Mouse (Mus musculus) heart, adult 18-20 months (tissue): ENCODE measurements around the gene Dazap2. TPM values are rescaled to one million over a fixed set of nuclear protein-coding genes. Genes with fewer than 3 reads are reported as not detected.

Source experiments
- DNase-seq, 2 experiments: peaks; one replicate each; pipeline ENCODE4 v3.0.0; 2021 to 2022; ENCODE audit warnings: mixed read lengths in 1 of 2
- total RNA-seq, 2 experiments: library from RNA; stranded (reverse); gene quantifications; 2 replicates each; pipeline ENCODE4 v1.2.3; 2021

Dazap2 gene
- total RNA-seq, 2 experiments from 2014 or later = 152 to 194 TPM

- DNase-seq = peak; percentile 67 to 85
Measured at GRCm38 (mm10) chr15:100636700-100637501, 21.8 kb downstream of the Dazap2 start, which contains the start of gene Smagp. Gene Smagp (minus strand): TSS chr15:100636940.

GRCm38 (mm10) chr15:100637661-100638060, 22.5 kb downstream of the Dazap2 start:
- peak; percentile 56 to 58 for DNase-seq

- no peak for DNase-seq
Measured at GRCm38 (mm10) chr15:100639972-100640750, 25.0 kb downstream of the Dazap2 start.

DNA sequence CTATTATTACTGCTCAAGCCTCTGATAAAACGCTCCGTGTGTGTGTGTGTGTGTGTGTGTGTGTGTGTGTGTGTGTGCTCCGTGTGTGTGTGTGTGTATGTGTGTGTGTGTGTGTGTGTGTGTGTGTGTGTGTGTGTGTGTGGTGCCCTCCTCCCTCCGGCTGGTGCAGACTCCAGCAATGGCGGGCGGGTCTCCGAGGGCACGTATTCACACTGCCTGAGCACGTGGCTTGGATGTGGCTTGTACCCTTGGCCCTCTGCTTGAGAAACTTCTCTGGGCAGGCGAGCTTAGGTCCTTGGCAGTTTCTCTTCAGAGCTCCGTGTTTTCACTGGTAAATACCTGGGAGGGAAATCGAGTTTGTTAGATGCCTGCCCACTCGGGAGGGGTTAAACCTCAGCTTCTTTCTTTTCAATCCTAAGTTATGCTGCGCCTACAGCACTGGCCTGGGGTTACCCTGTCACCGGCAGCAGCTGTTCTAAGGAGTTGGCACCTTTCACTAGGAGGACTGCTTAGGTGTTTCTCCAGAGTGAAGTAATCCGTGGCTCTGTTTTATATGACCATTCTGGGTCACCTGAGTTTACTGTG, 26.2 kb downstream of the Dazap2 start:
- peak; percentile 32 to 38 for DNase-seq

- DNase-seq = no peak
Measured at GRCm38 (mm10) chr15:100642451-100642850, 27.3 kb downstream of the Dazap2 start.

DNA sequence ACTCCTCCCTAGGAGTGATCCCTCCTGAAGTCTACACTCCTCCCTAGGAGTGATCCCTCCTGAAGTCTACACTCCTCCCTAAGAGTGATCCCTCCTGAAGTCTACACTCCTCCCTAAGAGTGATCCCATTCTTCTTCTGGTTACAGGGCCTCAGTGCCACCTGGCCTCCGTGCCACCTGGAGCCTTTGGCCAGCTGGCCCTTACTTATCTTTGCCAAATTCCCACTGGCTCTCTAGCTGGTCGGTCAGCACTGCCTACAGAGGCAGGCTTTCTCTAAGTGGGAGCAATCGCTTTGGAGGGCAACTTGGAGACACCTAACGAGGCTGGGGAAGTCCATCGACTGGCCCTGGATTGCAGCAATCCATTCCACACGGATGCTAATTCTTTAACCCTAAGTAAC, 31.0 kb downstream of the Dazap2 start:
- no peak for DNase-seq

- DNase-seq = no peak
Measured at GRCm38 (mm10) chr15:100650111-100650510, 35.0 kb downstream of the Dazap2 start.

DNA sequence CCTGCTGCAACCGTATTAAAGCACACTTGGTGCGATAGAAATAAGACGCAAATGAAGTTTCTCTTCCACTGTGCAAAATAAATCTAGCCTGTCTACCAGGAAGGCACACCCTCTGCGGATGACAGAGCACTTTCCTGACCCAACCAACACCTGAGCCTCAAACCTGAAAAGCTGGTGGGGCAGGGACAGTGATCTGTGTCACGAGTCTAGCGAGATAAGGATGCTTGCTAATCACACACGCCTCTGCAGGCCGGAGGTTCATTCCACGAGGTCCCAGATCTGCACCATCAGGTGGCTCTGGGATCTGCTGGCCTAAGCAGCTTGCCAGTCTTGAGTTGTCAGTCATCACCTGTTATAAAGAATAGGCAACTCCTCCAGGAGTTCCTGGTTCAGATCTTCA, 36.5 kb downstream of the Dazap2 start:
- DNase-seq = no peak

DNA sequence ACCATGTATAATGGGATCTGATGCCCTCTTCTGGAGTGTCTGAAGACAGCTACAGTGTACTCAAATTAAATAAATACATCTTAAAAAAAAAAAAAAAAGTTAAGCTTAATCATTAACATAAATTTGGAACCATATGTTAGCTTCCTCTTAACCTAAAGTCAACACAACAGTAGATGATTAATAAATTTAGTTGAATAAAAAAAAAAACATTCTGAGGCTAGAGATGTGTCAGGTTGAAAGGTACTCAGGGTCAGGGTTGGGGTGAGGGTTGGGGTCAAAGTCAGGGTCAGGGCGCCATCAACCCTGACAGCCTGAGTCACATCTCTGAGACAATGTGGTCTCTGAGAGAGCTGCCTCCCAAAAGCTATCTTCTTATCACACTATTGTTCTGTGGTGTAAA, 39.1 kb downstream of the Dazap2 start:
- no peak for DNase-seq

DNA sequence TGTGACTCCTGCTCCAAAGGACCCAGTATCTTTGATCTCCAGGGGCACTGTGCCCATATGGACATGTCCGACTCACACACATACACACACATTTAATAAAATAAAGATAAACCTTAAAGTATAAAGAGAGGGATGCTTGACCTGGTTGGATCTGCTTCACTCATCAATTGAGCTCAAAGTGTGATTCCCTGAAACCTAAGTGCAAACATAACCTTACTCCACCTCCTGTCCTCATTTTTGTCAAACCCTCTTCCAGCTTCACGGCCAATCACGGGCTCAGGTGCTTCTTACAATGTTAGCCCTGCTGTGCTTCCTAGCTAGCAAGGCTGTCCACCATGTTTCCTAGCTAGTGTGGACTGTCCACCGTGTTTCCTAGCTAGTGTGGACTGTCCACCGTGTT, 40.1 kb downstream of the Dazap2 start:
- DNase-seq = no peak

DNA sequence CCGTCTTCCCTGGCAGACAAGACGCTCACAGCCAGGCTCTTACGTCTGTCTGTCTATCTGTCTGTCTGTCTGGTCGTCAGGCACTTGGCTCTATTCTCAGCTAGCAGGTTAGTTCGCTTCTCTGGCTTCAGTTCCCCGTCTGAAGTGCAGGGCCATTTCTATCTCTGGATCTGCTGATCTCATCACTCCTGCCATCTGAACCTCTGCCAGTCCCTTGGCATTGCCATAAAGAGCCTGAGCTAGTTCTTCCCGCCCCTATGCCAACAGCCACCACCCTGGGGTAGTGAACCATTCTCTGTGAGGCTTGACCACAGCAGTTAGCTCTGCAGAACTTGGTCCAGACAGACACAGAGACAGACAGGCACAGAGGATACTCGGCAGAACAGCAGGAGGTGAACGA, 45.2 kb downstream of the Dazap2 start:
- DNase-seq = peak in 1 of 2 experiments; percentile 38

DNA sequence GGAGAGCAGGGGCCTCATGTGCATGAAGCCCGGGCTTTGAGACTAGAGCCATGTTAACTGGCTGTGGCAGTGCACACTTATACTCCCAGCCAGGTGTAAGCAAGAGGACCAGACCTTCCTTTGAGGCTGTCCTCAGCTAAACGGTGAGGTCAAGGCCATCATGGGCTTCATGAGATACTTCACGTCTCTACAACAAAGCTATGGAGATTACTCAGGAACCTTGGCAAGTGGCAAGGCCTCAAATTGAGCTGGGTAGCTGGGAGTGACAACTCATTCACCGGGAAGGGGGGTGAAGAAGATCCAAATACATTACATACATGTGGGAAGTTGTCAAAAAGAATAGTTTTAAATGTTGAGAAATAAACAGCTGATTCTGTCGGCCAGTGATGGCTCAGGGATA, 45.7 kb downstream of the Dazap2 start:
- DNase-seq = no peak

DNA sequence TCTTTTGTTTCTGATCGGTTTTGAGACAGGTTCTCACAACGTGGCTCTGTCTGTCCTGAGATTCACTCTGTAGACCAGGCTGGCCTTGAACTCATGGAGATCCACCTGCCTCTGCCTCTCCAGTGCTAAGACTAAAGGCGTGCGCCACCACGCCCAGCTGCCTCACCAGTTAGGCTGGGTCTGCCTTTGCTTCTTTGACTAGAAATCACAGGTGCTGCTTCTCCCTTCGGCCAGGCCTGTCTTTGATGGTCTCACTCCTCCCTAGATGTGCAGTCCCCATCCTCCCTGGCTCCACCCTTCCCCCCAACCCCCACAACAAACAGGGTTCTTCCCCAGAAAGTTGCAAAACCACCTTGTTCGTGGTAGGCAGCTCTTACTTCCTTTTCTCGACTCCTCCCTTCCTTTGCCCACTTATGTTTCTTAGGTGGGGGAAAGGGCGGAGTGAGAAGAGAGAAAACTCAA, 49.7 kb downstream of the Dazap2 start:
- peak in 1 of 2 experiments; percentile 50 for DNase-seq

GRCm38 (mm10) chr15:100665411-100666218, 50.5 kb downstream of the Dazap2 start:
- DNase-seq = no peak

- peak; percentile 32 to 40 for DNase-seq
Measured at GRCm38 (mm10) chr15:100666219-100666696, 51.1 kb downstream of the Dazap2 start.

GRCm38 (mm10) chr15:100666851-100667250, 51.7 kb downstream of the Dazap2 start:
- DNase-seq = no peak

- no peak for DNase-seq
Measured at GRCm38 (mm10) chr15:100667420-100667819, 52.3 kb downstream of the Dazap2 start.

GRCm38 (mm10) chr15:100667871-100668545, 52.9 kb downstream of the Dazap2 start:
- no peak for DNase-seq

DNA sequence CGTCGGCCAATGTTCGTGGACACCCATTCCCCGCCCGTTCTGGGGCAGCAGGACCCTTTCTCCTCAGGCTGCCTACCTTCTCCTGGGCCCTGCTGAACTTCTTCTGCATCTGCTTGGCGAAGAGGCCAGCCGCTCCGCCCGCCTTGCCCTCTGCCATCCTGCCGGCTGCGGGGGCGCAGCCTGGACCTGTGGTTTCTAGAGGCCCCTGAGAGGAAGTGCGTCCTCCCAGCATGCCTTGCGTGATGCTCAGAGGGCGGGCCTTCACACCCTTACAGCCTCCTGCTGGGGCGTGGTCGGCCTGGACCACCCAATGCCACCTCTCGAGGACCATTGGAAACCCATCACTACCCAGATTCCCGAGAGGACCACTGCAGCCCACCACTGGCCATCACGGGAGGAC, 54.2 kb downstream of the Dazap2 start, which contains the start of gene Bin2:
Gene Bin2, minus strand, starts transcription at position 217 of the 400 bp plus-strand sequence.
- peak; percentile 34 to 66 for DNase-seq

- no peak for DNase-seq
Measured at GRCm38 (mm10) chr15:100670004-100670403, 54.9 kb downstream of the Dazap2 start.
